Mouse (Mus musculus): ENCODE data around the gene Fcer1g. TPM values are rescaled to one million over a fixed set of nuclear protein-coding genes. Genes with fewer than 3 reads are reported as not detected.

The Fcer1g gene
- polyA plus RNA-seq, 1 experiment = 0.91 TPM

- H3K9ac ChIP-seq (ENCODE audit: low read depth, poor library complexity, severe bottlenecking) = no peak overlapping the region
- peaks cover 5% of the 10 kb centered on the region for H3K4me1 ChIP-seq (ENCODE audit: control insufficient read depth, insufficient read depth, low read length)
- H3K4me3 ChIP-seq (ENCODE audit: low read depth, low read length) = no peak overlapping the region
- H3K27ac ChIP-seq (ENCODE audit: insufficient read depth, low read length) = no peak overlapping the region
- H3K27me3 ChIP-seq (ENCODE audit: control insufficient read depth, insufficient read depth, low read length, poor library complexity, severe bottlenecking) = no peaks in the 10 kb centered on the region; the same call in 1 of the 2 replicates
- no peaks in the 10 kb centered on the region for H3K36me3 ChIP-seq (ENCODE audit: control insufficient read depth, insufficient read depth, low read length, poor library complexity, severe bottlenecking)
- no peak for TF ChIP-seq POLR2A (IDR thresholded peaks at IDR 0.05; ENCODE audit: insufficient read depth, low read length)
- TF ChIP-seq EP300 (IDR thresholded peaks at IDR 0.05; ENCODE audit: insufficient read depth, low read depth, low read length) = no peak
- no peak for TF ChIP-seq CTCF (IDR thresholded peaks at IDR 0.05; ENCODE audit: low read depth, low read length)
- H3K9me3 ChIP-seq (replicated peaks; ENCODE audit: control insufficient read depth, insufficient read depth, low read length, poor library complexity, severe bottlenecking) = no peaks in the 10 kb centered on the region
Measured at GRCm38 (mm10) chr1:171190832-171191231, 43.3 kb downstream of the Fcer1g start.

- Histone ChIP-seq H3K9ac (ENCODE audit: low read depth, poor library complexity, severe bottlenecking) (peak overlapping the region; percentile 16; the same call in 1 of the 2 replicates), H3K27ac (ENCODE audit: insufficient read depth, low read length) (peak overlapping the region; percentile 14), H3K27me3 (ENCODE audit: control insufficient read depth, insufficient read depth, low read length, poor library complexity, severe bottlenecking) (no peaks in the 10 kb centered on the region; the same call in 1 of the 2 replicates), H3K9me3 (replicated peaks; ENCODE audit: control insufficient read depth, insufficient read depth, low read length, poor library complexity, severe bottlenecking) (no peaks in the 10 kb centered on the region), H3K4me1 (ENCODE audit: control insufficient read depth, insufficient read depth, low read length) (peaks cover 5% of the 10 kb centered on the region), H3K4me3 (ENCODE audit: low read depth, low read length) (0 out of 2 replicates have a peak overlapping the region, but pooled peaks have one; percentile 15), H3K36me3 (ENCODE audit: control insufficient read depth, insufficient read depth, low read length, poor library complexity, severe bottlenecking) (no peaks in the 10 kb centered on the region)
- TF ChIP-seq EP300 (IDR thresholded peaks at IDR 0.05; ENCODE audit: insufficient read depth, low read depth, low read length) (no peak), CTCF (IDR thresholded peaks at IDR 0.05; ENCODE audit: low read depth, low read length) (no peak), POLR2A (IDR thresholded peaks at IDR 0.05; ENCODE audit: insufficient read depth, low read length) (no peak)
Measured at GRCm38 (mm10) chr1:171189476-171190114, 44.6 kb downstream of the Fcer1g start.

GRCm38 (mm10) chr1:171189046-171189445 lies 45.1 kb downstream of the Fcer1g start:
- H3K36me3 ChIP-seq (ENCODE audit: control insufficient read depth, insufficient read depth, low read length, poor library complexity, severe bottlenecking) = no peaks in the 10 kb centered on the region
- 0 out of 2 replicates have a peak overlapping the region, but pooled peaks have one; percentile 2 for H3K9ac ChIP-seq (ENCODE audit: low read depth, poor library complexity, severe bottlenecking)
- H3K27ac ChIP-seq (ENCODE audit: insufficient read depth, low read length) = no peak overlapping the region
- no peaks in the 10 kb centered on the region for H3K9me3 ChIP-seq (replicated peaks; ENCODE audit: control insufficient read depth, insufficient read depth, low read length, poor library complexity, severe bottlenecking)
- no peak overlapping the region for H3K4me3 ChIP-seq (ENCODE audit: low read depth, low read length)
- H3K4me1 ChIP-seq (ENCODE audit: control insufficient read depth, insufficient read depth, low read length) = peaks cover 5% of the 10 kb centered on the region
- TF ChIP-seq CTCF (IDR thresholded peaks at IDR 0.05; ENCODE audit: low read depth, low read length) (no peak), EP300 (IDR thresholded peaks at IDR 0.05; ENCODE audit: insufficient read depth, low read depth, low read length) (no peak), POLR2A (IDR thresholded peaks at IDR 0.05; ENCODE audit: insufficient read depth, low read length) (no peak)
- H3K27me3 ChIP-seq (ENCODE audit: control insufficient read depth, insufficient read depth, low read length, poor library complexity, severe bottlenecking) = no peaks in the 10 kb centered on the region; the same call in 1 of the 2 replicates

- Histone ChIP-seq H3K9me3 (replicated peaks; ENCODE audit: control insufficient read depth, insufficient read depth, low read length, poor library complexity, severe bottlenecking) (no peaks in the 10 kb centered on the region), H3K4me1 (ENCODE audit: control insufficient read depth, insufficient read depth, low read length) (peaks cover 5% of the 10 kb centered on the region), H3K27ac (ENCODE audit: insufficient read depth, low read length) (no peak overlapping the region; the same call in 1 of the 2 replicates), H3K4me3 (ENCODE audit: low read depth, low read length) (no peak overlapping the region), H3K27me3 (ENCODE audit: control insufficient read depth, insufficient read depth, low read length, poor library complexity, severe bottlenecking) (no peaks in the 10 kb centered on the region), H3K9ac (ENCODE audit: low read depth, poor library complexity, severe bottlenecking) (no peak overlapping the region), H3K36me3 (ENCODE audit: control insufficient read depth, insufficient read depth, low read length, poor library complexity, severe bottlenecking) (no peaks in the 10 kb centered on the region)
- TF ChIP-seq POLR2A (IDR thresholded peaks at IDR 0.05; ENCODE audit: insufficient read depth, low read length) = no peak
- peak; percentile 65 for TF ChIP-seq EP300 (IDR thresholded peaks at IDR 0.05; ENCODE audit: insufficient read depth, low read depth, low read length)
- no peak for TF ChIP-seq CTCF (IDR thresholded peaks at IDR 0.05; ENCODE audit: low read depth, low read length)
Measured at GRCm38 (mm10) chr1:171187851-171188700, 46.1 kb downstream of the Fcer1g start.

GRCm38 (mm10) chr1:171185655-171186054 lies 48.5 kb downstream of the Fcer1g start:
- Histone ChIP-seq H3K4me1 (ENCODE audit: control insufficient read depth, insufficient read depth, low read length) (peaks cover 5% of the 10 kb centered on the region), H3K27ac (ENCODE audit: insufficient read depth, low read length) (no peak overlapping the region), H3K27me3 (ENCODE audit: control insufficient read depth, insufficient read depth, low read length, poor library complexity, severe bottlenecking) (no peaks in the 10 kb centered on the region), H3K9ac (ENCODE audit: low read depth, poor library complexity, severe bottlenecking) (no peak overlapping the region), H3K4me3 (ENCODE audit: low read depth, low read length) (no peak overlapping the region), H3K9me3 (replicated peaks; ENCODE audit: control insufficient read depth, insufficient read depth, low read length, poor library complexity, severe bottlenecking) (no peaks in the 10 kb centered on the region), H3K36me3 (ENCODE audit: control insufficient read depth, insufficient read depth, low read length, poor library complexity, severe bottlenecking) (no peaks in the 10 kb centered on the region)
- TF ChIP-seq EP300 (IDR thresholded peaks at IDR 0.05; ENCODE audit: insufficient read depth, low read depth, low read length) = no peak
- TF ChIP-seq POLR2A (IDR thresholded peaks at IDR 0.05; ENCODE audit: insufficient read depth, low read length) = no peak
- no peak for TF ChIP-seq CTCF (IDR thresholded peaks at IDR 0.05; ENCODE audit: low read depth, low read length)
